Mouse (Mus musculus) cerebellum, adult 2 months (tissue): ENCODE measurements around the gene Spp1. TPM values are rescaled to one million over a fixed set of nuclear protein-coding genes. Genes with fewer than 3 reads are reported as not detected.
A peak's percentile ranks its signal among the peaks of the same experiment; 100 is the strongest.

Experiments used
- DNase-seq, 2 experiments: peaks; one replicate each; pipeline ENCODE4 v3.0.0; 2021
- H3K27ac ChIP-seq: fragments of 200-500 bp; 2 replicates; pipeline ENCODE4 v1.5.1; 2012; ENCODE audit warnings: low read length, control low read depth, inconsistent platforms; ENCODE audit not compliant: insufficient read depth
- H3K27me3 ChIP-seq: fragments of 200-500 bp; 2 replicates; pipeline ENCODE4 v1.6.1; 2012; ENCODE audit warnings: inconsistent platforms, mild to moderate bottlenecking, low read length, moderate library complexity; ENCODE audit not compliant: control insufficient read depth, insufficient read depth
- H3K4me1 ChIP-seq: fragments of 200-500 bp; 2 replicates; pipeline ENCODE4 v1.6.1; 2011; ENCODE audit warnings: low read length; ENCODE audit not compliant: control insufficient read depth, insufficient read depth
- H3K4me3 ChIP-seq: fragments of 200-500 bp; replicated peaks from 2 replicates; pipeline ENCODE3; 2011; ENCODE audit warnings: mild to moderate bottlenecking, low read depth, low read length, control low read depth; ENCODE audit not compliant: insufficient read depth
- CTCF ChIP-seq: fragments of 200-500 bp; IDR thresholded peaks from 2 replicates; pipeline ENCODE4 v1.5.1; 2011; ENCODE audit warnings: low read depth, mild to moderate bottlenecking, control low read depth, low read length, moderate library complexity, borderline replicate concordance; ENCODE audit not compliant: insufficient read depth
- POLR2A ChIP-seq: fragments of 200-500 bp; IDR thresholded peaks from 2 replicates; pipeline ENCODE4 v1.6.1; 2011; ENCODE audit warnings: low read length, control low read depth, borderline replicate concordance; ENCODE audit not compliant: insufficient read depth
- WGBS: fragments of 180-500 bp; shearing (Covaris S2); methylation state at CpG from one replicate; pipeline ENCODE4 v1.1.7; 2018; 5-methylcytosine and 5-hydroxymethylcytosine counted together
- polyA plus RNA-seq: library from polyadenylated mRNA; depleted of rRNA; stranded (reverse); fragments of >200 nt; gene quantifications from 2 replicates; pipeline ENCODE4 v1.2.3, GENCODE M21; 2012

The Spp1 gene
- polyA plus RNA-seq, 1 experiment = 154 TPM

DNA sequence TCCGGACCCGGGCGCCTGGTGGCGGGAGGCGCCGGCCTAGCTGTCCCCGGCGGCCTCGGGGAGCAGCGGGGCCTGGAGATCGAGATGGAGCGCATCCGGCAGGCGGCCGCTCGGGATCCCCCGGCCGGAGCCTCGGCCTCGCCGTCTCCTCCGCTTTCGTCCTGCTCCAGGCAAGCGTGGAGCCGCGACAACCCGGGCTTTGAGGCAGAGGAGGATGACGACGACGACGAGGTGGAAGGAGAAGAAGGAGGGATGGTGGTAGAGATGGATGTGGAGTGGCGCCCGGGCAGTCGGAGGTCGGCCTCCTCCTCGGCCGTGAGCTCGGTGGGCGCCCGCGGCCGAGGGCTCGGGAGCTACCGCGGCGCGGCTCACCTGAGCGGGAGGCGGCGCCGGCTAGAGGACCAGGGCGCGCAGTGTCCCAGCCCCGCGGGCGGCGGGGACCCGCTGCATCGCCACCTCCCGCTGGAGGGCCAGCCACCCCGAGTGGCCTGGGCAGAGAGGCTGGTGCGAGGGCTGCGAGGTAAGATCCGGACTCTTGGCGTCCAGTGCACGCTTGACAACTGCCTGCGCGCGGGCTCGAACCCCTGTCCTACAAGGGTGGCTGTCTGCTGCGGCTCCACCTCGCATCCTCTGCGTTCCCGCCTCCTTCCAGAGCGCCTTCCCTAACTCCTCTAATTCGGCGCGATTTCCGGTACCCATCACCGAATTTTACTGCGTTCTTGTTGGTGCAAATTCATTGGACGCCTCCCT lies 25.0 kb downstream of the Spp1 start:
- H3K27me3 ChIP-seq = no peaks in the 10 kb centered on the region
- peak; percentile 71 to 78 for DNase-seq
- under 1% methylated on average over 75 of the region's 82 CpGs for WGBS
- H3K27ac ChIP-seq = peak overlapping the region; percentile 95
- TF ChIP-seq POLR2A (0 out of 2 replicates have a peak, but pooled peaks have one; percentile 18), CTCF (no peak)
- H3K4me3 ChIP-seq = peak overlapping the region; percentile 96
- H3K4me1 ChIP-seq = 0 out of 2 replicates have a peak, but pooled peaks cover 3% of the 10 kb centered on the region

GRCm38 (mm10) chr5:104460456-104460838 lies 25.5 kb downstream of the Spp1 start:
- Histone ChIP-seq H3K4me1 (0 out of 2 replicates have a peak, but pooled peaks cover 3% of the 10 kb centered on the region), H3K27me3 (no peaks in the 10 kb centered on the region), H3K4me3 (peak overlapping the region; percentile 96), H3K27ac (peak overlapping the region; percentile 95)
- DNase-seq = no peak
- 2% methylated on average over 3 of the region's 3 CpGs for WGBS
- TF ChIP-seq POLR2A = no peak
- TF ChIP-seq CTCF = no peak

DNA sequence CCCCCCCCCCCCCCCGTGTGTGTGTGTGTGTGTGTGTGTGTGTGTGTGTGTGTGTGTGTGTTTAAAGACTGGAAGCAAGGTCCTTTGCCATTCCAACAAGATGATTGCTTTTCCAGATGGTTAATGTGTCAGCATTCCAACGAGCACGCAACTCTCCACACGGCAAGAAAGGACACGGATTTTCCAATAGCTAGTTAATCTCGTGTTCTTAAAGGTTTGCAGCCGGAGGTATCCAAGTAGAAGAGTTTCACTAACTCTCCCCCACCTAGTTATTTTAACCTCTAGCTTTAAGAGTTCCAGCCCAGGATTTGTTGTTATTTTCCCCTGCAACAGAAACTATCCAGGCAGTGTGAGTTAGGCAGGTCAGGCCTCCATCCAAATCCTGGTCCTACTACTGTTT lies 25.9 kb downstream of the Spp1 start:
- DNase-seq = peak; percentile 26 to 30
- Histone ChIP-seq H3K4me3 (peak overlapping the region; percentile 28), H3K27ac (no peak overlapping the region), H3K4me1 (0 out of 2 replicates have a peak, but pooled peaks cover 3% of the 10 kb centered on the region), H3K27me3 (no peaks in the 10 kb centered on the region)
- TF ChIP-seq CTCF (no peak), POLR2A (no peak)
- 10% methylated on average over 7 of the region's 7 CpGs for WGBS

DNA sequence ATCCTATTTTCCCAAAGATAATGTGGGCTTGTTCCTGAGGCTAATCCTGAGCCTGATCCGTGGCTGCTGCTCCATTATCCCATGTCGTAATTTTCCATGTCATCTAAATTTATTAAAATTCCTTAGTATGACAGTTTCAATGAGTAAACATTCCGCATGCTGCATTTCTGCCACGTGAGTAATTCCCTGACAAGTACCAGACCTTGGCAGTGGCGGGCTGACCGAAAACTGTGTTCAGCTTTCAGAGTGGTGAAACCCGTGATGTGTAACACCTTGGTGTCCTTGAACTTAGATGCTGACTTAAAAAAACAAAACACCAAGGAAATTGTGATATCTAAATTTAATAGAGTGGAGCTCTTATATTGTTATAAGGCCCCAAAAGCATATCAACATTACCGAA lies 30.4 kb downstream of the Spp1 start:
- TF ChIP-seq POLR2A (no peak), CTCF (no peak)
- Histone ChIP-seq H3K27me3 (no peaks in the 10 kb centered on the region), H3K27ac (no peak overlapping the region), H3K4me3 (no peak overlapping the region), H3K4me1 (0 out of 2 replicates have a peak, but pooled peaks cover 3% of the 10 kb centered on the region)
- WGBS = 73% methylated on average over 8 of the region's 8 CpGs
- DNase-seq = no peak

- Histone ChIP-seq H3K27me3 (no peaks in the 10 kb centered on the region), H3K27ac (no peak overlapping the region), H3K4me3 (no peak overlapping the region), H3K4me1 (peaks cover 5% of the 10 kb centered on the region; the same call in 1 of the 2 replicates)
- peak; percentile 82 to 84 for DNase-seq
- TF ChIP-seq POLR2A = no peak
- no peak for TF ChIP-seq CTCF
- WGBS = 47% methylated on average over 12 of the region's 12 CpGs
Observed at GRCm38 (mm10) chr5:104465731-104466130, 30.8 kb downstream of the Spp1 start.

- H3K4me1 ChIP-seq = peaks cover 9% of the 10 kb centered on the region; the same call in 1 of the 2 replicates
- TF ChIP-seq POLR2A = no peak
- H3K27ac ChIP-seq = no peak overlapping the region
- no peak for DNase-seq
- no peaks in the 10 kb centered on the region for H3K27me3 ChIP-seq
- WGBS = 93% methylated on average over 16 of the region's 16 CpGs
- no peak overlapping the region for H3K4me3 ChIP-seq
Observed at GRCm38 (mm10) chr5:104466816-104467215, 31.9 kb downstream of the Spp1 start.

- H3K27me3 ChIP-seq = no peaks in the 10 kb centered on the region
Observed at GRCm38 (mm10) chr5:104468586-104468985, 33.7 kb downstream of the Spp1 start.

DNA sequence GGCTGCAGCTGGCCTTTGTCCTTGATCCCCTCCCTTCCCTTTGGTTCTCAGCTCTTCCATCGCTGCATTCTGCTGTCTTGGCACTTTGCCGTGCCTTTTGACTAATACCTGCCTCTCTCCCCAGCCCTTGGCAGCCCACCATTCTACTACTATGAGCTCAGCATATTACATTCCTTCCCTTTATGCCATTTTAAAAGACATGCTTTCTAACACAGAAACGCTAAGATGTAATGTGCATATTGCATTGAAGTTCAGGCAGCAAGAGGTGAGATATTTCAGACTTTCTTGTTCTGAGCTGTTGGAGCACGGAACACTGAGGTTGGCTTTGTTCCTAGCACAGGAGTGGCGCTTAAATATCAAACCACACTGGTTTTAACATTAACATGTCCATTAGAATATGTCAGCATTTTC lies 36.1 kb downstream of the Spp1 start:
- H3K27ac ChIP-seq = 0 out of 2 replicates have a peak overlapping the region, but pooled peaks have one; percentile 24
- TF ChIP-seq POLR2A (no peak), CTCF (no peak)
- peak in 1 of 2 experiments; percentile 43 for DNase-seq
- 30% methylated on average over 5 of the region's 5 CpGs for WGBS
- peaks cover 7% of the 10 kb centered on the region; the same call in 1 of the 2 replicates for H3K4me1 ChIP-seq
- no peak overlapping the region for H3K4me3 ChIP-seq
- H3K27me3 ChIP-seq = no peaks in the 10 kb centered on the region

More at GRCm38 (mm10) chr5:104468586-104468985, 33.7 kb downstream of the Spp1 start:
- WGBS = 92% methylated on average over 5 of the region's 5 CpGs
- peaks cover 9% of the 10 kb centered on the region; the same call in 1 of the 2 replicates for H3K4me1 ChIP-seq
- no peak for DNase-seq
- no peak overlapping the region for H3K27ac ChIP-seq
- TF ChIP-seq POLR2A (no peak), CTCF (no peak)
- no peak overlapping the region for H3K4me3 ChIP-seq
